Mouse (Mus musculus) WW6 (cell line): Measurements from ENCODE around the gene Rnf224.
A peak's percentile ranks its signal among the peaks of the same experiment; 100 is the strongest.
"Not testable (repeated sequence)": the region's sequence is repeated elsewhere in the genome, so short reads cannot be mapped to it uniquely, and the experiment has no call there.

Experiments used
- DNase-seq: peaks from one replicate; pipeline ENCODE4 v3.0.0-alpha.2; 2013; ENCODE audit warnings: low read depth, low spot score

Gene Rnf224

GRCm38 (mm10) chr2:25236614-25237013, at the start of gene Rnf224:
Gene Rnf224, minus strand, starts transcription at chr2:25236787.
- DNase-seq, result no peak

DNA sequence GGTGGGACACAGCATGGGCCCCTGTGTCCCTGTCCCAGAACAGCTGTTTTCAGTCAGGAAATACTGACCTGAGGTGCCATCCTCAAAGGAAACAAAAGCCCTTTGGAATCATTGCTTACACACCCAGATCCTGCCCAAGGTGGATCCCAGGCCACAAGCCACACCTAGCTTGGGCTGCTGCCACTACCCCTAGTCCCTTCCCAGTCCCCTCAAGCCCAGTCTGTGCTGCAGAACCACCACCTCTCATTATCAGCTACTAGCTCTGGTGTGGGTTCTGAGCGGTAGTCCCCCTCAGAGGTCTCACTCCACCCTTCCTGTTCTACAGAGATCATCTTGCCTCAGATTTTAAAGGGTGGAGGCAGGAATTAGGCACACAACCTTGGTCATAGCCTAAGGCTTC, 49.7 kb upstream of the Rnf224 start:
- no peak for DNase-seq

DNA sequence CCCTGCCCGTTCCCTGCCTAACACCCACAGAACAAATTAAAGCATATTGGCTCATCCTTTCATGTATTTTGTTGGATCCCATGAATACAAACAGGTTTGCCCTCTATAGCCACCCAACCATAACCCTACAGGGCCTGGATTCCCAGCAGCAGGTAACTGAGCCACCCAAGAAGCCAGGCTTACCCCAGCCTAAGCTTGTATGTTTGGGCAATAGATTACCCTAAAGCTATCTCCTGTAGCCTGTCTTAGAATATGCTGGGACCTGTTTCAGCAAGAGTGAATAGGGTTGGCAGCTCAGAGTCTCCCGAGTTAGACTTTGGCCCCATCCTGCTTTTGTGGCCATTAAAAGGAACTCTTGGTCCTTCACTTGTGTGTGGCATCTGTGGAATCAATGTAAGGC, 49.0 kb upstream of the Rnf224 start:
- no peak for DNase-seq

DNA sequence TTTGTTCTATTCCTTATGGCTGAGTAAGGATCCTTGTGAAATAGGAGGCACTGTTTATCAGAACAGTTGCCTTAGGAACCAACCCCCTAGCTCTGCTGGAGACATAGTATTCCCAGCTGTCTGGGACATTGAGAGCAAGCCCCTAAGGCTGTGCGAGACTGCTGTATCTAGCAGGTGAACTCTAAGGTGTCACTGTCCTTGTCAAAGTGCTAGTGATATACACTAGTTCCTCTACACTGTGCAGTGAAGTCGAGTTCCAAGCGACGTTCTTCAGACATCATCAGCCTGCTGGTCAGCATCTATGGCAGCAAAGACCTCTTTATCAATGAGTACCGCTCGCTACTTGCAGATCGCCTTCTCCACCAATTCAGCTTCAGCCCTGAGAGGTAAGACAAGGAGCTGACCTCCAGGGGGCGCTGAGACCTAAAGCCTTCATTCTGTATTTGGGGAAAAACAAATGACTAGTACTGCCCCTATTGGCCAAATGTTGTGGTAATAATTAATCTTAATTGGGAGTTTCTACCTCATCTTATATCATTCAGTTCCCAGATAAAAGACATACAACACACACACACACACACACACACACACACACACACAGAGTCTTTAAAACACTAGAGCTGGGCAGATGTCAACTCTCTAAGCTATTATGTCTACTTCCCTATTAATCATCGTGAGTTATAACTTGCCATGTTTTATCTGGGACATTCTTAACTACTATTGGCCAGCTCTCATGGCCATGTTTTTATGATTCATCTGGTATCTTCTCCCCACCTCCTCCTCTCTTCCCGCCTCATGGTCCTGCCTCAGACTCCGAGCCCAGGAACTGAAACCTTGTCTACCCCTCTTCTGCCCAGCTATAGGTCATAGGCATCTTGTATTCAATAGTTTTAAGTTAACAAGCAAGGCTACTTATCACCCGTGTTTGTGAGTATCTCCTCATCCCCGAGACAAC, 42.6 kb upstream of the Rnf224 start:
- DNase-seq, result peak; percentile 65

DNA sequence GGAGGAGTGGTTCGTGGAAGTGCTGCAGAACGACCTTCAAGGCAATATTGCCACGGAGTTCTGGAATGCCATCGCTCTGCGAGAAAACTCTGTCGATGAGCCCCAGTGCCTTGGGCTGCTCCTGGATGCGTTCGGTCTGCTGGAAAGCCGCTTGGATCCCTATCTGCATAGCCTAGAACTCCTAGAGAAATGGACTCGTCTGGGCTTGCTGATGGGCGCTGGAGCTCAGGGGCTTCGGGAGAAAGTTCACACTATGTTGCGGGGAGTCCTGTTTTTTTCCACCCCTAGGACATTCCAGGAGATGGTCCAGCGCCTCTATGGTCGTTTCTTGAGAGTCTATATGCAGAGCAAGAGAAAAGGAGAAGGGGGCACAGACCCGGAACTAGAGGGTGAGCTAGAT, 36.4 kb upstream of the Rnf224 start:
- no peak for DNase-seq

DNA sequence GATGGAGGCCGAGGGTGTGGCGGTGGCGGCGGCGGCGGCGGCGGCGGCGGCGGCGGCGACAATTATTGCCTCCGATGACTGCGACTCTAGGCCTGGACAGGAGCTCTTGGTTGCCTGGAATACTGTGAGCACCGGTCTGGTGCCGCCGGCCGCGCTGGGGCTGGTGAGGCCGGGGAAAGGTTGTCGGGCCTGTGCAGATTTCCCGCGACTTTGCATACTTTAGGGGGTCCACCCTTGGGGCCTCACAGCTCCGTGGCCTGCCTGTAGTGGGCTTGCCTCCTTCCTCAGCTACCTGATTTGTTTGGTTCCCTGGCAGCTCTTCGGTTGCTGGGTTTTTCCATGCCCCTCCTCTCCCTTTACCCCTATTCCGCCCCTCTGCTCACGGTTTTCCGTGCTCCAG, 35.9 kb upstream of the Rnf224 start:
- no peak for DNase-seq

DNA sequence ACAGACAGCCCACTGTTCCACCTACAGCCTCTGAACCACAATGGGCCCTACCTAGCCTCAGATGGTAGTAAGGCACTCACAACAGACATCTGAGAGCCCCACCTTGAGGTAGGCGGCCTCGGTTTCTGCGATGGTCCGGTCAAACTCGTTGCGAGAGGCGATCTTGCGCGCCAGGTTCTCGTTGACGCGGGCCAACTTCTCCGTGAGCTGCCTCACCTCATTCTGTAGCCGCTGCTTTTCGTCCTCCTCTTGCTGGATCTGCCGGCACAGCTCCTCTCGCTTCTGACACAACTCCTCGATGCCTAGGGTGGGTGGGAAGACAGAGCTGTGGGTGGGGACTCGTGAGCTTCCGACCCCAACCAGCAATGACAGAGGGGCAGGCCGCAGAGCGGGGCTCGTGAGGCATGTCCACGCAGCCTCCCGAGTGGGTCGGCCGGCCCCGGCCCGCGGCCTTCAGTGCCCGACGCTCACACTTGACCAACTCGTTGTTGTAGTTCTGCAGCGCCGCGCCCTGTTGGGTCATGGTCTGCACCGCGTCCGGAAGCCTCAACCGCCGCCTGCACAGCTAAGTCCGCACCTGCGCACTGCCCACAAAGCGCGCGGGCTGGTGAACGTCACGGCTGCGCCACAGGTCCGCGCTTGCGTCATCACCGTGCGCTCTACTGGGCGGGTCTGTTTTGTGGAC, 35.4 kb upstream of the Rnf224 start, which contains the start of the genes Ssna1 and Anapc2:
Gene Ssna1 (minus strand): TSS at position 612 of the 685 bp plus-strand sequence.
Gene Anapc2 (plus strand): TSS at position 652 of the 685 bp plus-strand sequence.
- DNase-seq, result peak; percentile 91

GRCm38 (mm10) chr2:25267746-25268309, 31.2 kb upstream of the Rnf224 start:
- no peak for DNase-seq

GRCm38 (mm10) chr2:25267241-25267640, 30.7 kb upstream of the Rnf224 start:
- no peak for DNase-seq

DNA sequence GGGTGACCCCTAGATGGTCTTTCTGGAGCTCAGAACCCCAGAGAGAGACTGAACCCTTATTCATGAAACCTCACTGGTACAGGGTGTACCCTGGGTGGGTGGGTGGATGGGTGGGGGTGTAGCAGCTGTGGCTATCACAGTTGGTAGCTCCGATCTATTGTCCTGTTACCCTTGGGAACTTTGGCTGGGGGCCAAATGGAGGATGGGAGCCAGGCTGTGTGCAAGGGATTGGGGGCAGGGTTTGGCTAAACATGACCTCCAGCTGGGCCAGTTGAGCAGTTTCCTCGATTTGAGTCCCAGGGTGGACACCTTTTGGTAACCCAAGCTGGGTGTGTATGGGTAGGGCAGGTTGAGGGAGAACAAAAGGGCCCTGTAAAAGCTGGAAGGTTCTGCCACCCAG, 30.1 kb upstream of the Rnf224 start:
- DNase-seq, result no peak

DNA sequence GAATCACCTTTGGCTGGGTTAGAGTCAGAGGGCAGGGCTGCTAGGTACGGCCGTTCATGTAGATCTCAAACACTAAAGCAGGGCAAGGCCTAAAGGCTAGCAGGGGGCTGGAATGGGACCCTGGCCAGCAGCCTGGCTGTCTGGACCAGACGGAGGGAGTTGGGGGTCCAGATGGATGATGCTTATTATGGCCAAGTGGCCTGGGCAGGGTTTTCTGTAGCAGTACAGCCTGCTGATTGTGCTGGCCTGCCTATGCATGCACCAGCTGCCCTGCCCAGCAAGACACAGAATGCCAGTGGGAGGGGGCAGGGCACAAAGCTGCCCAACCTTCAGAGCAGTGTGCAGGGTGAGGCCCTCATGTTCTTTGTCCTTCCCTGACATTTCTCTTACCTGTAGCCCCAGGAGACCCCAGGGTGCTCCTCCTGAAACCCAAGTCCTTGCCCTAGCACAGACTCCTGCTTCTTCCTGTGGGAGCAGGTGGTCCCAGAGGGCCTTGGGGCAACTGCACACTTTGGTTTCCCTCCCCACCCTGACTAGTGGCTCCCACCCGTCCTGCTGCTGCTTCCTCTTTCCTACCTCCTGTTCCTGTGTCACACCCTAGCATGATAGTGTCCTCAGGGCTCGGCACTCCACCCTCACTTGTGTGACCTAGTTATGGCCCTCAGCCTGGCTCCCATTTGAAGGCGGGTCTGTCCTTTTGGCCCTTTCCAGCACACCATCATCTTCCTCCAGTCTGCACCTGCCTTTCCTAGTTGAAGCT, 29.5 kb upstream of the Rnf224 start:
- DNase-seq, result no peak

GRCm38 (mm10) chr2:25264851-25265250, 28.3 kb upstream of the Rnf224 start:
- DNase-seq, result no peak

- no peak for DNase-seq
Observed at GRCm38 (mm10) chr2:25264286-25264660, 27.7 kb upstream of the Rnf224 start.

GRCm38 (mm10) chr2:25263623-25264285, 27.2 kb upstream of the Rnf224 start:
- no peak for DNase-seq

GRCm38 (mm10) chr2:25262795-25263622, 26.4 kb upstream of the Rnf224 start:
- no peak for DNase-seq

DNA sequence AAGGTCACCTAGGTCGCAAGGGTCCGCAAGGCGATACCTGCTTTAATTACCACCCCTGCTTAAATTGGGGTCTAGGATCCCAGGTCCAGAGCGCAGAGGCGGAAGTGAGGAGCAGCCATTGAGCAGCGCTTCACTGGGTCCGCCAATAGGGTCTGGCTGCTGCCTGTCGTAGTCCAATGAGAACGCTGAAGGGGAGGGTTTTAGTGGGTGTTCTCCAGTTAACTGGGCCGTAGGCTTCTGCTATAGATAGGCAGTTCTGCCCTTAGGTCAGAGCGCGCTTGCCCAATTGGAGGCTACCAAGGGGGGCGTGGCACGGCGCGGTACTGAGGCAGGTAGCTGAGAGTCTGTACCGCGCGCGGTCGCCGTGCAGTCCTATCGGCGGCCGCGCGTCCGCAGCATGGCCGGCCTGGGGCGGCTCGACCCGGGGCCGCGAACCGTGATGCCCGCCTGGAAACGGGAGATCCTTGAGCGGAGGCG, 25.7 kb upstream of the Rnf224 start, which contains the start of gene Tprn:
Gene Tprn (plus strand): TSS at position 328 of the 477 bp plus-strand sequence.
- peak; percentile 93 for DNase-seq

DNA sequence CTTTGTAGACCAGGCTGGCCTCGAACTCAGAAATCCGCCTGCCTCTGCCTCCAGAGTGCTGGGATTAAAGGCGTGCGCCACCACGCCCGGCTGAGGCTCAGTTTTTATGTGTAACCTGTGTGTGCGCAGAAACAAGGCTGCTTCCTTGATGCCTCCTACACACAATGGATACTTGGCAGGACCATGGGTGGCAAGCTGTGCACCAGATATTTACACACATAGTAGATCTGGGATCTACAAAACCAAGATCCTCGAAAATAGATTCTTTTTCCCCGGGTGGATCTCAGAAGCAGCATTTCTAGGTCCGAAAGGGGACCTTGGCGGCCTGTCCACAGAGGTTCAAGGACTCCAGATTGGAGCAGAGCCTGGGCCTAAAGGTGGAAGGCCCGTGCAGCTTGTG, 25.3 kb upstream of the Rnf224 start:
- DNase-seq, result no peak

DNA sequence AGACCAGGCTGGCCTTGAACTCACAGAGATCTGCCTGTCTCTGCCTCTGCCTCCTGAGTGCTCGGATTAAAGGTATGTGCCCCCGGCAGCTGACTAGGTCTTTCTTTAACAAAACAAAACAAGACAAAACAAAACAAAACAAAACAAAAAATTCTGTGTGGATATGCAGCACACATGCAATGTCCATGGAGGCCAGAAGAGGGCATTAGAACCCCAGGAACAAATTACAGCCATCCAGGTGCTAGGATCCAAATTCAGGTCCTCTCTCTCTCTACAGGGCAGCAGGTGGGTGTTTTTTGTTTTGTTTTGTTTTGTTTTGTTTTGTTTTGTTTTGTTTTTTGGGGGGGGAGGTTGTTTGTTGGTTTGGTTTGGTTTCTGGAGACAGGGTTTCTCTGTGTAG, 22.3 kb upstream of the Rnf224 start:
- DNase-seq, result no peak

GRCm38 (mm10) chr2:25257250-25257649, 20.7 kb upstream of the Rnf224 start:
- not testable (repeated sequence) for DNase-seq
